Mouse (Mus musculus) forebrain, embryonic 13.5 days (tissue): ENCODE data around the gene Scube1. TPM values are rescaled to one million over a fixed set of nuclear protein-coding genes. Genes with fewer than 3 reads are reported as not detected.

Experiments used
- ATAC-seq: fragments of 200-750 bp; cut with Nextera tagmentation; 2 replicates; pipeline ENCODE4 v1.8.0; 2017
- H3K27ac ChIP-seq: fragments of 300-500 bp; sonication (generic); 2 replicates; pipeline ENCODE4 v1.5.1; 2015; ENCODE audit warnings: inconsistent platforms, mild to moderate bottlenecking, moderate library complexity
- H3K27me3 ChIP-seq: fragments of 300-500 bp; sonication (generic); 2 replicates; pipeline ENCODE4 v1.6.1; 2015; ENCODE audit warnings: mild to moderate bottlenecking, inconsistent platforms
- H3K36me3 ChIP-seq: fragments of 300-500 bp; sonication (generic); 2 replicates; pipeline ENCODE4 v1.6.1; 2015; ENCODE audit warnings: mild to moderate bottlenecking, inconsistent platforms; ENCODE audit not compliant: poor library complexity, severe bottlenecking
- H3K4me1 ChIP-seq: fragments of 300-500 bp; sonication (generic); 2 replicates; pipeline ENCODE4 v1.6.1; 2015; ENCODE audit warnings: inconsistent platforms
- H3K4me2 ChIP-seq: fragments of 300-500 bp; sonication (generic); 2 replicates; pipeline ENCODE4 v1.6.1; 2015; ENCODE audit warnings: inconsistent platforms, mild to moderate bottlenecking, moderate library complexity
- H3K4me3 ChIP-seq: fragments of 300-500 bp; sonication (generic); 2 replicates; pipeline ENCODE4 v1.5.1; 2015; ENCODE audit warnings: mild to moderate bottlenecking, inconsistent platforms
- H3K9ac ChIP-seq: fragments of 300-500 bp; sonication (generic); 2 replicates; pipeline ENCODE4 v1.6.1; 2015; ENCODE audit warnings: mild to moderate bottlenecking, inconsistent platforms
- H3K9me3 ChIP-seq: fragments of 300-500 bp; sonication (generic); replicated peaks from 2 replicates; pipeline ENCODE4 v1.6.1; 2016; ENCODE audit warnings: inconsistent platforms
- WGBS: fragments of 180-500 bp; shearing (Covaris S2); methylation state at CpG from one replicate; pipeline ENCODE4 v1.1.7; 2015; 5-methylcytosine and 5-hydroxymethylcytosine counted together
- polyA plus RNA-seq: library from polyadenylated mRNA; unstranded; fragments of >200 nt; fragmentation: Nextera tagmentation; extraction: Ambion mirVana; gene quantifications from 2 replicates; pipeline ENCODE4 v1.2.1, GENCODE M21; 2015

Gene Scube1
- polyA plus RNA-seq, 1 experiment from 2014 or later, result 10.7 TPM

DNA sequence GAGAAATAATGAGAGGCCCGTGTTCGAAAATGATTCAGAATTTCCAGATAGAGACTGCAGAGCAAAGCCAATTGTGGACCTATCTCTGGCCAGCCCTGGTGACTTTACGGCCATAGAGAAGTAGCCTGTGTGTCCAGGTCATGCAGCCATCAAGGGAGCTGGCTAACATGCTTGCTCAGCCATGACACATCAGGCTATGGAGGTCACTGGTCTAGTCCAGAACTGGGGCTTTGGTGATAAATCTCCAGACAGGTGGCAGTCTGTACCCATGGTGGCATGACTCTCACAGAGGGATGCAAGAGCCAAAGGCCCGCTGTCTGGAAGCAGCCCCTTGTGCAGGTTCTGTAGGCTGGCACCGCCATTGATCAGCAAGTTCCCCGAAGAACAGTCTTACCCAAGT is 82.3 kb downstream of the Scube1 start:
- 94% methylated on average over 6 of the region's 6 CpGs for WGBS
- no peak for ATAC-seq
- H3K4me1 ChIP-seq, result no peaks in the 10 kb centered on the region
- no peaks in the 10 kb centered on the region for H3K27me3 ChIP-seq
- no peak overlapping the region for H3K4me3 ChIP-seq
- H3K9ac ChIP-seq, result no peak overlapping the region
- no peak overlapping the region for H3K4me2 ChIP-seq
- no peaks in the 10 kb centered on the region for H3K36me3 ChIP-seq
- no peak overlapping the region for H3K27ac ChIP-seq
- no peaks in the 10 kb centered on the region for H3K9me3 ChIP-seq

DNA sequence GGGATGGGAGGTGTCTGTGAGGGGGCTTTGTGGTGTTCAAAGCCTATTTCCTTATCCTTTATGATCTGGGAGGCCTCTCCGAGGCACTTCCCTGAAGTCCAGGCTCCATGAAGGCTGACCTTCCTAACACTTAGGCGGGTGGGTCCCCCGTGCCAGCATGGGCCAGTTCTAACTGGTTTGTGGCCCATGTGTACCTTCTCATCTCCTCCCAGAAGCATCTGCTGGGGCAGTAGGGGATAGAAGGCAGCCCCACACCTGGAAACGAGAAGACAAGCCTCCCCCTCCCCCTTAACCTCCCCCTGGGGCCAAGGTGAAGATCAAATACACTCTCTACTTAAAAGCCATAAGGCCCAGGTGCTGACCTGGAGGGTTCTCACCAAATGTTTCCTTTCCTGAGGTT is 84.6 kb downstream of the Scube1 start:
- H3K4me2 ChIP-seq, result no peak overlapping the region
- H3K4me3 ChIP-seq, result no peak overlapping the region
- H3K9ac ChIP-seq, result no peak overlapping the region
- H3K27me3 ChIP-seq, result no peaks in the 10 kb centered on the region
- no peaks in the 10 kb centered on the region for H3K4me1 ChIP-seq
- H3K9me3 ChIP-seq, result no peaks in the 10 kb centered on the region
- no peak for ATAC-seq
- WGBS, result 82% methylated on average over 4 of the region's 4 CpGs
- H3K36me3 ChIP-seq, result 0 out of 2 replicates have a peak, but pooled peaks cover 2% of the 10 kb centered on the region
- no peak overlapping the region for H3K27ac ChIP-seq

DNA sequence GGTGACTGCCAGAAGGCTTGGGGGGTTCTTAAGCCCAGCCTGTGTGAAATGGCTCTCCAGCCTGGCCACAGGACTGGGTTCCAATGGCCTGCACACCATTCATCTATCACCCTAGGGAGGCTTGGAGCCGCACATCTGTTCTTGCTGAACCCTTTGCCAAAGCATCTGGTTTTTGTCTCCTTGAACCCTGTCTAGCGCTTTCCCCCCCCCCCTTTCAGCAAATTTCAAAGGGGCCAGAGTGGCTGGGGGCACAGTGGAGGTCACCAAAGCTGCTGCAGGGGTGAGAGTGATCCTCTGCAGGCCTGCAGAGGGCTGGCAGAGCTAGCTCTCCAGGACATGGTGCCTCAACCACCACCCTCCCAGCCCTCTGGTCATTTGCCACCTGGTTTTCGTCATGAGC is 85.7 kb downstream of the Scube1 start:
- no peak overlapping the region for H3K4me2 ChIP-seq
- no peak overlapping the region for H3K27ac ChIP-seq
- 0 out of 2 replicates have a peak, but pooled peaks cover 2% of the 10 kb centered on the region for H3K36me3 ChIP-seq
- 75% methylated on average over 3 of the region's 3 CpGs for WGBS
- no peaks in the 10 kb centered on the region for H3K27me3 ChIP-seq
- no peaks in the 10 kb centered on the region for H3K4me1 ChIP-seq
- no peak overlapping the region for H3K4me3 ChIP-seq
- H3K9me3 ChIP-seq, result no peaks in the 10 kb centered on the region
- H3K9ac ChIP-seq, result no peak overlapping the region
- ATAC-seq, result no peak

DNA sequence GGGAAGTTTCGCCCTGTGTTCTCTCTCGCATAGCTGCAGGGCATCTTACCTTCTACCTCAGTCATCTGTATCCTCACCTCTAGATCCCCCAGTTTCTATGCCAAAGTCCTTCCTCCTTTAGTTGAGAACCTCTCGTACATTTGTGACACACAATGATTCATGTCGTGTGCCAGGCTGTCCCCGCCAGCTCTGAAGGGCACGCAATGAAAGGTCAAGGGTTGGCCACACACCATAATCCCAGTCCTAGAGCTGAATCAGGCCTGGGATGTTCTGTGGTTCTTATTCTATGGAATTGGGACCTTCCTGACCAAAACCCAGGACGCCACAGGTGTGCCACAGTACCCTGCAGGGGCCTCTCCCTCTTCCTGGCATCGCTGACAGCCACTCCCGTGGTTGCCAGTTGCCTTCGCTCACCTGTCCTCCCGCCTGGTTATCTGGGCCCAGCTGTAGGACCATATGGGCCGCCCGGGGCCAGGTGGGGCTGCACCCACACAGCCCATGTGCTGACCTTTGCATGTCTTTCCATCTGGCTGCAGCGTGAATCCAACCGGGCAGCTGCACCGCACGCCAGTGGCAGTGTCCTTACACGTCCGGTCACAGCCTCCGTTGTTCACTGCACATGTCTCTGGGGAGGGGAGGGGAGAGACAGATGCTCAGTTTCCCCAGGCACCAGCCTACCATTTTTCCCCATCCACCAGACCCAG is 86.5 kb downstream of the Scube1 start:
- 90% methylated on average over 20 of the region's 20 CpGs for WGBS
- ATAC-seq, result no peak
- Histone ChIP-seq H3K9ac (no peak overlapping the region), H3K36me3 (0 out of 2 replicates have a peak, but pooled peaks cover 2% of the 10 kb centered on the region), H3K4me3 (no peak overlapping the region), H3K4me2 (no peak overlapping the region), H3K27ac (no peak overlapping the region), H3K9me3 (no peaks in the 10 kb centered on the region), H3K4me1 (no peaks in the 10 kb centered on the region), H3K27me3 (no peaks in the 10 kb centered on the region)

DNA sequence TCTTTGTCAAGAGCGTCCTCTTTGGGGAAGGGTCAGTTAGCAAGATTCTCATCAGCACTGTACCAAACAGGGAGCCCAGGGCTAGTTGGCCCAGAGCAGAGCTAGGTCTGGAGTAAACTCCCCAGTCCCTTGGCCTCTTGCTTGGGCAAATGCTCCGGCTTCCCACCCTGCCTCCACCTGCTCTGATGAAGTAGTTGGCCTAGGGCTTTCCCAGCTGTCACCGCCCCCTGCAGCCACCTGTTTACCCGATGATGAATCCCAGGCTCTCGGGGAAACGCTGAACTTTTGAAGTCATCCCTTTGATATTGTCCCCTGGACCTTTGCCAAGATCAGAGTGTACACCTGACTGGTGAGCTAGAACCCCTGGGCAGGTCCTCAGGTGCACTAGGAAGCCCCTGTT is 88.1 kb downstream of the Scube1 start:
- H3K4me1 ChIP-seq, result no peaks in the 10 kb centered on the region
- H3K36me3 ChIP-seq, result peaks cover 11% of the 10 kb centered on the region; the same call in 1 of the 2 replicates
- WGBS, result 81% methylated on average over 6 of the region's 6 CpGs
- ATAC-seq, result no peak
- no peaks in the 10 kb centered on the region for H3K9me3 ChIP-seq
- H3K27ac ChIP-seq, result no peak overlapping the region
- H3K4me3 ChIP-seq, result no peak overlapping the region
- no peak overlapping the region for H3K9ac ChIP-seq
- H3K27me3 ChIP-seq, result no peaks in the 10 kb centered on the region
- no peak overlapping the region for H3K4me2 ChIP-seq

DNA sequence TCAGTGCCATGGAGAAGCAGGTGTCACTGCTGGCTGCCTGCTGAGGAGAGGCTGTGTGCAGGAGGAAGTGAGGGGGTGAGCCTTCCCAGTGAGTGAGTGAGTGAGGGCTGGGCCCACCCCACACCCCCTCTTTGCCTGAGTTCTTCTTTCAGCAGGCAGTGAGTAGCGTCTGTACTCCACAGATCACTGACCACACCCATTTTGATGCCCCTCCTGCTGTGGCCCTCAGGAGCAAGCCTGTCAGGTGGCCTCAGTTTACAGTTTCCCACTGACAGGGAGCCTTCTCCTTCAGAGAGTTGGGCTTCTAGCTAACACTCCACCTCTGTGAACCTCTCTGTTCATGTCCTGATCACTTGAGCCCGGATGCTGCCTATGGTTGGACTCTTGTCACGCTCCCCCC is 89.6 kb downstream of the Scube1 start:
- no peak for ATAC-seq
- no peak overlapping the region for H3K27ac ChIP-seq
- H3K9ac ChIP-seq, result no peak overlapping the region
- H3K4me2 ChIP-seq, result no peak overlapping the region
- no peaks in the 10 kb centered on the region for H3K27me3 ChIP-seq
- WGBS, result 63% methylated on average over 3 of the region's 3 CpGs
- H3K4me3 ChIP-seq, result no peak overlapping the region
- peaks cover 12% of the 10 kb centered on the region for H3K36me3 ChIP-seq
- 0 out of 2 replicates have a peak, but pooled peaks cover under 1% of the 10 kb centered on the region for H3K9me3 ChIP-seq
- no peaks in the 10 kb centered on the region for H3K4me1 ChIP-seq

DNA sequence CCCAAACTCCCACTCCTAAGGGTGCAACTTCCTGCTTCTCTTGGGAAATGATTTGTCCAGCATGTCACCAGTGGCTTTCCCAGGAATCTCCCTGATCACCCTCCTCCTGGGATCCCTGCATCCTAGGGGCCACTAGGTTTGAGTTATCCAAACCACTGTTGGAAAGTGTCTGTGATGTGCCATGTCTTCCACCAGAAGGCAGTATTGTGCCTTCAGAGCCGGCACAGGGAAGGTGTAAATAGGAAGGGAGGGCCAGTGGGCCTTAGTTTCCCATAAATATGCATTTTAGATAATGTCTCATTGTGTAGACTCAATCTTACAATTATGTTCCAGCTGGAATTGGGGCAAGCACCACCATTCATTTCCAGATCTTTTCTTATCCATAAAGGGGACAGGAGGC is 90.7 kb downstream of the Scube1 start:
- H3K9ac ChIP-seq, result no peak overlapping the region
- WGBS, result 14% methylated on average over 1 of the region's 1 CpGs
- no peak overlapping the region for H3K4me2 ChIP-seq
- H3K27me3 ChIP-seq, result no peaks in the 10 kb centered on the region
- H3K36me3 ChIP-seq, result peaks cover 18% of the 10 kb centered on the region
- H3K27ac ChIP-seq, result no peak overlapping the region
- peaks cover 6% of the 10 kb centered on the region; the same call in 1 of the 2 replicates for H3K9me3 ChIP-seq
- no peak overlapping the region for H3K4me3 ChIP-seq
- no peaks in the 10 kb centered on the region for H3K4me1 ChIP-seq
- ATAC-seq, result no peak

DNA sequence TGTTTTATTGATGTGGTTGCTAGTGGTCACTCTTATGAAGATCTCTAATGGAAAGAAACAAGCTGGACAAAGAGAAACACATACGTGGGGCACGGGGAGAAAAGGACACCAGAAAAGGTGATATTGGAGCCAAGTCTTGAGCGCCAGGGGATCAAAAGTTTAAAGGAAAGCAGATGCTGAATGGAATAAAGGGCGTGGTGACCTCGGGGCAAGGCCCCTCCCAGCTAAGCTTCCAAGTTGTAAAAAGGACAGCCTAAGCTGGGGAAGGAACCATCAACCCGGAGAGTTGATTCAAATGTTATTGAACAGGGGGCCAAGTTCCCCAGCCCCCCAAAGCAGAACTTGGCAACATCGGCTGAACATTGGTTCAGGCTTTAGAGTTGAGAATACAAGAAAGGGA is 93.8 kb downstream of the Scube1 start:
- H3K4me2 ChIP-seq, result no peak overlapping the region
- no peak overlapping the region for H3K4me3 ChIP-seq
- no peak overlapping the region for H3K9ac ChIP-seq
- H3K4me1 ChIP-seq, result no peaks in the 10 kb centered on the region
- WGBS, result 86% methylated on average over 7 of the region's 7 CpGs
- peaks cover 6% of the 10 kb centered on the region; the same call in 1 of the 2 replicates for H3K9me3 ChIP-seq
- ATAC-seq, result no peak
- H3K27ac ChIP-seq, result no peak overlapping the region
- peaks cover 15% of the 10 kb centered on the region for H3K36me3 ChIP-seq
- H3K27me3 ChIP-seq, result no peaks in the 10 kb centered on the region

DNA sequence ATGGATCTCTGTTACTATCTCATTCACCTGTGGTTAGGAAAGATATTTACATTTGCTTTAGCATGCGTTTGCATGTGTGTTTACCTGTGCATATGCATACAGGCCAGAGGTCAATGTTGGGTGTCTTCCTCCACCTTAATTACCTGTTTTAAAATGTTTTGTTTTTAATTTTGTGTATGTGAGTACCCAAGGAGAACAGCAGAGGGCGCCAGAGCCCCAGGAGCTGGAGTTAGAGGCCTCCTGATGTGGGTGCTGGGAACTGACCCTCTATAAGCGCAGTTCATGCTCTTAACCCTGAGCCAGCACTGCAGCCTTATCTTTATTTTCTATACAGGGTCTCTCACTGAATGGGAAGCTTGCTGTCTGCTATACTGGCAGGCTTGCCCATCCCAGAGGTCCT is 95.1 kb downstream of the Scube1 start:
- H3K27me3 ChIP-seq, result no peaks in the 10 kb centered on the region
- no peak overlapping the region for H3K4me2 ChIP-seq
- no peak overlapping the region for H3K9ac ChIP-seq
- no peak overlapping the region for H3K4me3 ChIP-seq
- no peak for ATAC-seq
- H3K27ac ChIP-seq, result no peak overlapping the region
- peaks cover 15% of the 10 kb centered on the region for H3K36me3 ChIP-seq
- H3K4me1 ChIP-seq, result no peaks in the 10 kb centered on the region
- WGBS, result 74% methylated on average over 3 of the region's 3 CpGs
- peaks cover 6% of the 10 kb centered on the region; the same call in 1 of the 2 replicates for H3K9me3 ChIP-seq

DNA sequence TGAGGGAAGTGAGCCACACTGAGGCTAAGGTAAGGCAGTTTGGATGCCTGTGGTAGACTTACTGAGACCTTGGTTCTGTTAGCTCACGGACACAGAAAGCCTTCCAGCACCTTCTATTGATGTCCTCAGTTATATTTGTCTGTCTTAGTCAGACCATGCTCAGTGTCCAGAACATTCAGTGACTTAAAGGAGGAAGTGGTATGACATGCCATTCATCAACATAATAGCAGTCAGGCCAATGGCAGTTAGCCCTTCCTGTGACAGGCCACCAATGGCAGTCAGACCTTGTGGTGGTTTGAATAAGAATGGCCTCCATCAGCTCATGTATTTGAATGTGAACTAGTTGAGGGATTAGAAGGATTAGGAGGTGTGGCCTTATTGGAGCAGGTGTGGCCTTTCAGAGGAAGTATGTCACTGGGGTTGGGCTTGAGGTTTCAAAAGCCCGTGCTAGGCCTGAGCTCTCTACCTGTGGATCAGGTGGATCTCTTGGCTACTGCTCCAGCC is 98.6 kb downstream of the Scube1 start:
- H3K27ac ChIP-seq, result no peak overlapping the region
- no peaks in the 10 kb centered on the region for H3K27me3 ChIP-seq
- ATAC-seq, result no peak
- peaks cover 7% of the 10 kb centered on the region for H3K36me3 ChIP-seq
- H3K4me2 ChIP-seq, result no peak overlapping the region
- H3K9ac ChIP-seq, result no peak overlapping the region
- H3K9me3 ChIP-seq, result peaks cover 6% of the 10 kb centered on the region; the same call in 1 of the 2 replicates
- no peaks in the 10 kb centered on the region for H3K4me1 ChIP-seq
- WGBS, result 86% methylated on average over 2 of the region's 2 CpGs
- H3K4me3 ChIP-seq, result no peak overlapping the region

DNA sequence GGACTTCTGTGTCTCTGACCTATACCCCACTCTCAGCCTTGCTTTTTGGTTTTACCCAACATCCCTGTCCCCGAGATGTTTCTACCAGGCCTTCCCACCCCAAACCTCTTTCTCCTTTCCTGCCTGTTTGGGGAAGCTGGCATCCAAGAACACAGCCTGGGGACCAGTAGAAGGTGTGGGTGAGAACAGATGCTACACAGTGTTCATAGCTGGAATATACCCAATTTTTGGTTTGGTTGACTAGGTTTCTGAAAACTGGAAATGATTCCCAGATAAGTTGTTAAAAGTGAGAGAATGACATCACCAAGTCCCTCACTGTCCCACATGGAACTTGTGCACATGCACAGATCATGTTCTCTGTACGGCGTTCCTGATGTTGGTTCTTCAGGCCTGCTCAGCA is 109.6 kb downstream of the Scube1 start:
- peaks cover 48% of the 10 kb centered on the region for H3K36me3 ChIP-seq
- ATAC-seq, result no peak
- H3K27ac ChIP-seq, result no peak overlapping the region
- no peak overlapping the region for H3K4me2 ChIP-seq
- no peak overlapping the region for H3K9ac ChIP-seq
- no peaks in the 10 kb centered on the region for H3K9me3 ChIP-seq
- H3K27me3 ChIP-seq, result no peaks in the 10 kb centered on the region
- 93% methylated on average over 3 of the region's 3 CpGs for whole genome bisulfite sequencing
- H3K4me1 ChIP-seq, result no peaks in the 10 kb centered on the region
- H3K4me3 ChIP-seq, result no peak overlapping the region

DNA sequence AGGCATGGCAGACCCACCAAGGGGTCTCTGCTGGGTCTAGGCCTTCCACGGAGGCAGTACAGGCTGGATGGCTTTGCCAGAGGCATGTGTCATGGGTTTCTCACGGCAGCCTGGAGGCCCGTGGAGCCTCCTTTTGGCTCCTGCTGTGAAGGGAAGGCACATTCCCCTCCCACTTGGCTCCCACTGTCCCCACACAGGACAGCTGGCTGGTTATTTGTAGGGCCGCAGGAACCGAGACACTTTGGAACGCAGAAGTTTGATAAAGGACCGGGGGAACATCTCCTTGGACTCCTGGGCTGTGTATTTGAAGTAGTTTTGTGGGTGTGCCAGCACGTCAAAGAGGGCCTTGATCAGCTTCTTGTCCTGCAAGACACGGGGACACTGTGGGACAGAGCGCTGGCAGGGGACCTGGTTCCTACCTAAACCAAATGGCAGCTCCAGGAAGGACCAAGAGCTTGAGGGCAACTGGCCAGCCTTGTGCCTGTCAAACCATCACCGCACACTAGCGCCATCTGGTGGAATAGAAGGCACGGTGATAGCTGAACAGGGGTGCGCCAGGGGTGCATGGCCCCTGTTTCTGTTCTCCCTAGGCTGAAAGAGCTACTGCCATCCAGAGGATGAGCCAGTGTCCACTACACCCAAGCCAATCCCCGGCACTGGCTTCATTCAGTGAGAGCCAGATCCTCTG is 117.6 kb downstream of the Scube1 start:
- Histone ChIP-seq H3K9ac (no peak overlapping the region), H3K4me3 (no peak overlapping the region), H3K27ac (no peak overlapping the region; the same call in 1 of the 2 replicates), H3K27me3 (no peaks in the 10 kb centered on the region), H3K4me1 (no peaks in the 10 kb centered on the region), H3K9me3 (no peaks in the 10 kb centered on the region), H3K36me3 (peaks cover 11% of the 10 kb centered on the region; the same call in 1 of the 2 replicates), H3K4me2 (no peak overlapping the region)
- ATAC-seq, result no peak
- 56% methylated on average over 15 of the region's 15 CpGs for WGBS
